Mouse (Mus musculus): ENCODE measurements around the gene Tpte. TPM values are rescaled to one million over a fixed set of nuclear protein-coding genes. Genes with fewer than 3 reads are reported as not detected.
A peak's percentile ranks its signal among the peaks of the same experiment; 100 is the strongest.

The Tpte gene
- polyA plus RNA-seq, 1 experiment from 2014 or later, result not detected

GRCm38 (mm10) chr8:22382824-22383595, 99.8 kb downstream of the Tpte start:
- Histone ChIP-seq H3K27ac (replicated peaks) (no peak overlapping the region), H3K9me3 (replicated peaks) (no peaks in the 10 kb centered on the region), H3K4me1 (no peaks in the 10 kb centered on the region), H3K27me3 (ENCODE audit: low read depth, poor library complexity, severe bottlenecking) (no peaks in the 10 kb centered on the region), H3K36me3 (peaks cover 59% of the 10 kb centered on the region), H3K4me3 (no peak overlapping the region)
- 92% methylated on average over 19 of the region's 19 CpGs for WGBS
- no peak for DNase-seq (ENCODE audit: low spot score)

GRCm38 (mm10) chr8:22385158-22385557, 101.9 kb downstream of the Tpte start:
- no peaks in the 10 kb centered on the region for H3K9me3 ChIP-seq (replicated peaks)
- H3K27ac ChIP-seq (replicated peaks), result no peak overlapping the region
- 94% methylated on average over 6 of the region's 6 CpGs for WGBS
- no peaks in the 10 kb centered on the region for H3K4me1 ChIP-seq
- H3K36me3 ChIP-seq, result peaks cover 80% of the 10 kb centered on the region
- no peak for DNase-seq (ENCODE audit: low spot score)
- H3K27me3 ChIP-seq (ENCODE audit: low read depth, poor library complexity, severe bottlenecking), result no peaks in the 10 kb centered on the region
- H3K4me3 ChIP-seq, result no peak overlapping the region

GRCm38 (mm10) chr8:22389874-22390273, 106.6 kb downstream of the Tpte start:
- no peak for DNase-seq (ENCODE audit: low spot score)
- Histone ChIP-seq H3K36me3 (peaks cover 56% of the 10 kb centered on the region), H3K9me3 (replicated peaks) (no peaks in the 10 kb centered on the region), H3K27ac (replicated peaks) (no peak overlapping the region), H3K4me1 (no peaks in the 10 kb centered on the region), H3K4me3 (no peak overlapping the region), H3K27me3 (ENCODE audit: low read depth, poor library complexity, severe bottlenecking) (no peaks in the 10 kb centered on the region)
- 87% methylated on average over 10 of the region's 10 CpGs for WGBS

- 92% methylated on average over 8 of the region's 8 CpGs for WGBS
- no peak overlapping the region for H3K27ac ChIP-seq (replicated peaks)
- no peaks in the 10 kb centered on the region for H3K9me3 ChIP-seq (replicated peaks)
- no peak overlapping the region for H3K4me3 ChIP-seq
- peaks cover 52% of the 10 kb centered on the region for H3K36me3 ChIP-seq
- no peaks in the 10 kb centered on the region for H3K27me3 ChIP-seq (ENCODE audit: low read depth, poor library complexity, severe bottlenecking)
- no peak for DNase-seq (ENCODE audit: low spot score)
- H3K4me1 ChIP-seq, result no peaks in the 10 kb centered on the region
Measured at GRCm38 (mm10) chr8:22390766-22391463, 107.7 kb downstream of the Tpte start.

- no peak for DNase-seq (ENCODE audit: low spot score)
- peaks cover 22% of the 10 kb centered on the region for H3K36me3 ChIP-seq
- H3K9me3 ChIP-seq (replicated peaks), result no peaks in the 10 kb centered on the region
- H3K4me3 ChIP-seq, result no peak overlapping the region
- no peak overlapping the region for H3K27ac ChIP-seq (replicated peaks)
- WGBS, result 89% methylated on average over 4 of the region's 4 CpGs
- peaks cover 11% of the 10 kb centered on the region for H3K4me1 ChIP-seq
- no peaks in the 10 kb centered on the region; the same call in 1 of the 2 replicates for H3K27me3 ChIP-seq (ENCODE audit: low read depth, poor library complexity, severe bottlenecking)
Measured at GRCm38 (mm10) chr8:22394471-22394870, 111.2 kb downstream of the Tpte start.

- no peak overlapping the region for H3K27ac ChIP-seq (replicated peaks)
- no peak overlapping the region for H3K4me3 ChIP-seq
- H3K4me1 ChIP-seq, result peaks cover 11% of the 10 kb centered on the region
- DNase-seq (ENCODE audit: low spot score), result no peak
- no peaks in the 10 kb centered on the region; the same call in 1 of the 2 replicates for H3K27me3 ChIP-seq (ENCODE audit: low read depth, poor library complexity, severe bottlenecking)
- WGBS, result 93% methylated on average over 8 of the region's 8 CpGs
- H3K9me3 ChIP-seq (replicated peaks), result no peaks in the 10 kb centered on the region
- H3K36me3 ChIP-seq, result peaks cover 15% of the 10 kb centered on the region; the same call in 1 of the 2 replicates
Measured at GRCm38 (mm10) chr8:22395256-22395655, 112.0 kb downstream of the Tpte start.

- H3K4me1 ChIP-seq, result peaks cover 11% of the 10 kb centered on the region
- H3K27me3 ChIP-seq (ENCODE audit: low read depth, poor library complexity, severe bottlenecking), result no peaks in the 10 kb centered on the region; the same call in 1 of the 2 replicates
- H3K36me3 ChIP-seq, result 0 out of 2 replicates have a peak, but pooled peaks cover 6% of the 10 kb centered on the region
- peak overlapping the region; percentile 70 for H3K4me3 ChIP-seq
- peak overlapping the region; percentile 88 for H3K27ac ChIP-seq (replicated peaks)
- no peak for DNase-seq (ENCODE audit: low spot score)
- H3K9me3 ChIP-seq (replicated peaks), result no peaks in the 10 kb centered on the region
- WGBS, result under 1% methylated on average over 13 of the region's 13 CpGs
Measured at GRCm38 (mm10) chr8:22397811-22398141, 114.5 kb downstream of the Tpte start.

- Histone ChIP-seq H3K4me3 (peak within 1 kb of the TSS; percentile 70), H3K9me3 (replicated peaks) (no peaks in the 10 kb centered on the region), H3K36me3 (0 out of 2 replicates have a peak, but pooled peaks cover 6% of the 10 kb centered on the region), H3K27me3 (ENCODE audit: low read depth, poor library complexity, severe bottlenecking) (no peaks in the 10 kb centered on the region; the same call in 1 of the 2 replicates), H3K27ac (replicated peaks) (peak within 1 kb of the TSS; percentile 88), H3K4me1 (peaks cover 11% of the 10 kb centered on the region)
- WGBS, result under 1% methylated on average over 77 of the region's 77 CpGs
- DNase-seq (ENCODE audit: low spot score), result peak; percentile 94
Measured at GRCm38 (mm10) chr8:22398142-22398951, 115.1 kb downstream of the Tpte start, which contains the start of gene Slc25a15. TSS of gene Slc25a15 (minus strand) at chr8:22398597.

- H3K4me3 ChIP-seq, result peak overlapping the region; percentile 70
- no peaks in the 10 kb centered on the region; the same call in 1 of the 2 replicates for H3K27me3 ChIP-seq (ENCODE audit: low read depth, poor library complexity, severe bottlenecking)
- H3K9me3 ChIP-seq (replicated peaks), result no peaks in the 10 kb centered on the region
- 0 out of 2 replicates have a peak, but pooled peaks cover 3% of the 10 kb centered on the region for H3K36me3 ChIP-seq
- H3K27ac ChIP-seq (replicated peaks), result peak overlapping the region; percentile 88; the same call in 1 of the 2 replicates
- peaks cover 11% of the 10 kb centered on the region for H3K4me1 ChIP-seq
- no peak for DNase-seq (ENCODE audit: low spot score)
- 90% methylated on average over 8 of the region's 8 CpGs for WGBS
Measured at GRCm38 (mm10) chr8:22399285-22399880, 116.1 kb downstream of the Tpte start.

- Histone ChIP-seq H3K4me3 (no peak overlapping the region), H3K9me3 (replicated peaks) (no peaks in the 10 kb centered on the region), H3K27me3 (ENCODE audit: low read depth, poor library complexity, severe bottlenecking) (no peaks in the 10 kb centered on the region; the same call in 1 of the 2 replicates), H3K36me3 (no peaks in the 10 kb centered on the region), H3K4me1 (peaks cover 11% of the 10 kb centered on the region), H3K27ac (replicated peaks) (no peak overlapping the region)
- DNase-seq (ENCODE audit: low spot score), result no peak
- 81% methylated on average over 4 of the region's 4 CpGs for WGBS
Measured at GRCm38 (mm10) chr8:22400593-22400992, 117.4 kb downstream of the Tpte start.

GRCm38 (mm10) chr8:22403235-22403634, 120.0 kb downstream of the Tpte start:
- peaks cover 6% of the 10 kb centered on the region for H3K4me1 ChIP-seq
- WGBS, result 93% methylated on average over 2 of the region's 2 CpGs

GRCm38 (mm10) chr8:22405733-22406132, 122.5 kb downstream of the Tpte start:
- Histone ChIP-seq H3K4me3 (no peak overlapping the region), H3K27ac (replicated peaks) (no peak overlapping the region), H3K9me3 (replicated peaks) (no peaks in the 10 kb centered on the region), H3K36me3 (no peaks in the 10 kb centered on the region), H3K4me1 (peaks cover 6% of the 10 kb centered on the region; the same call in 1 of the 2 replicates), H3K27me3 (ENCODE audit: low read depth, poor library complexity, severe bottlenecking) (no peaks in the 10 kb centered on the region)
- DNase-seq (ENCODE audit: low spot score), result no peak
- WGBS, result 79% methylated on average over 6 of the region's 6 CpGs

More at GRCm38 (mm10) chr8:22403235-22403634, 120.0 kb downstream of the Tpte start:
- no peaks in the 10 kb centered on the region for H3K36me3 ChIP-seq
- no peaks in the 10 kb centered on the region for H3K27me3 ChIP-seq (ENCODE audit: low read depth, poor library complexity, severe bottlenecking)
- no peak overlapping the region for H3K27ac ChIP-seq (replicated peaks)
- DNase-seq (ENCODE audit: low spot score), result no peak
- H3K9me3 ChIP-seq (replicated peaks), result no peaks in the 10 kb centered on the region
- H3K4me3 ChIP-seq, result no peak overlapping the region
